Mouse (Mus musculus): ENCODE data around the gene Igfbp3. TPM values are rescaled to one million over a fixed set of nuclear protein-coding genes. Genes with fewer than 3 reads are reported as not detected.
"Not testable (repeated sequence)": the region's sequence is repeated elsewhere in the genome, so short reads cannot be mapped to it uniquely, and the experiment has no call there.

Gene Igfbp3
- total RNA-seq (2014; fragmentation: Nextera tagmentation) = not detected in 2 replicates
- total RNA-seq (2017) = not detected in 2 replicates

DNA sequence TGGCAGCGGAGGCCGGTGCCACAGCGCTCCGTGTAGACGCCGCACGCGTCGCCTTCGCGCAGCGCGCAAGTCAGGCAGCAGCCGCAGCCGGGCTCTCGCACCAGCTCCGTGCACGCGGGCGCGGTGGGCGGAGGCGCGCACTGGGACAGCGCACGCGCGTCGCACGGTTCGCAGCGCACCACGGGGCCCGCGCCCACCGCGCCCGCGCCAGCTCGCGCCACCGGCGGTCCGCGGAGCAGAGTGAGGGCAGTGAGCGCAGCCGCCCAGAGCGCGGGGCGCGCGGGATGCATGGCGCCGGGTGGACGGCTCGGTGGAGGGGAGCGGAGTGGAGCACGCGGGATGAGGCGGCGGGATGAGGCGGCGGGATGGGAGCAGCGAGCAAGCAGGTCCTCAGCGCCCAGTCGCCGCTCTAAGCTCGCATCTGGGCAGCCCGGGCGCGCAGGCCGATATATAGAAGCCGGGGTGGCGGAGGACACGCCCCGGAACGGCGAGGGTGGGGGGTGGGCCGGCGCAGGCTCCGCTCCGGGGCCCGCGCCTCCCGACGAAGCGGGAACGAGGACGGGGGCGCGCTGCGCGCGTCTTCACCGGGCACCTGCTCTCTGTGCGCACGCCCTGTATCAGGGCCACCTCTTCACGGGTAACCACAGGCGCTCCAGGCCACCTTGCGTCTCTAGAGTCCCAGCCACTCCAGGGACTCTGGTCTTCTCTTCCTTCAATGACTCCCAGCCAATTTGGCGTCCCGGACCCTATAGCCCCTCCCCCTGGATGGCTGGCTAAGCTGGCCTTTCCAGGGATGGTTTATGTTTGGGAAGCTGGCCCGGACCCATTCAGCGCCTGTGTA, at the start of gene Igfbp3:
Gene Igfbp3 (minus strand): TSS at position 423 of the 841 bp plus-strand sequence.
- ATAC-seq (replicated peaks; ENCODE audit: low FRiP score, low TSS enrichment, poor library complexity, severe bottlenecking) = no peak

DNA sequence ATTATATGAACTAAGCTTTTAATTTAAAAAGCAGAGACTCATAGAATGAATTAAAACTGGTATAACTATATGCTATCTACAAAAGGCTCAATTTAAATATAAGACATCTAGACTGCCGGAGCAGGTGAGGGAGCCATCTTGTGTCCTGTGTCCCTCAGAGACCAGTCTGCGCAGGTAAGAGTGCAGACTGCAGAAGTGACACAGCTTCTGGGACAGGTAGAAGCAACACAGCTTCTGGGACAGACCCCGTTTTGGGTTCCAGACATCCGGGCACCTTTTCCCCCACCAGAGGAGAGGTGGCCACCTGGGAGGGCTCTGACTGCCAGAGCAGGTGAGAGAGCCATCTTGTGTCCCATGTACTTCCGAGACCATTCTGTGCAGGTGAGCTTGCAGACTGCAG, 37.1 kb upstream of the Igfbp3 start:
- ATAC-seq (replicated peaks; ENCODE audit: low FRiP score, low TSS enrichment, poor library complexity, severe bottlenecking) = no peak

DNA sequence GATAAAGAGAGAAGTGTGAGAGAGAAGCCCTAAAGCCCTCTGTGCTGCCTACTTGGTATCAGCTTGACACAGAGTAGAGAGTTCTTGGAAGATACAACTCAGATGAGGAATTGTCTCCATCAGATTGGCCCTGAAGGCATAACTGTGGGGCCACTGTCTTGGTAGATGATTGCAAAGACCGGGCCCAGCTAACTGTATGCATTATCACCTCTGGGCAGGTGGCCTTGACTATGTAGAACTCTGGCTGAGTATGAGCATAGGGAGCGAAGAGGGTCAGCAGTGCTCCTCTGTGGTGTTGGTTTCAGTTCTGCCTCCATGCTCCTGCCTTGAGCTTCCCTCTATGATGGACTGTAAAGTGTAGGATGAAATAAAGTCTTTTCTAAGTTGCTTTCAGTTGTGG, 36.7 kb upstream of the Igfbp3 start:
- ATAC-seq (replicated peaks; ENCODE audit: low FRiP score, low TSS enrichment, poor library complexity, severe bottlenecking) = no peak

DNA sequence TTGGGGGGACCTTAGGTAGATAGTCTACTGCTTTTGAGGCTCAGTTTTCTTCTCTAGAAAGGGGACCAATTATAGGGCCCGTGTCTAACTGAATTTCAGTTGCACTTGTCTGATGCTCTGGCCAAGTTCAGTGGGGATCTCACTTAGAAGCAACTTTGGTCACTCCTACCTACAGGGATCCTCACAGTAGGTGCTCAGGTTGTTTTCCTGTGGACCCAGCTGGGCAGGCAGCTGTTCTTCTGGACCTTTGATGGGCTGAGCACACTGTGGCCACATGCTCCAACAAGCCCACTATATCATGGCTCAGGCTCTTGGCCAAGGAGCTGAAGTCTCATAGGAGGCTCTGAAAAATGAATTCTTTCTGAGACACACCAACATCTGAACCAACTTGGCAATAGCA, 31.1 kb upstream of the Igfbp3 start:
- no peak for ATAC-seq (replicated peaks; ENCODE audit: low FRiP score, low TSS enrichment, poor library complexity, severe bottlenecking)

DNA sequence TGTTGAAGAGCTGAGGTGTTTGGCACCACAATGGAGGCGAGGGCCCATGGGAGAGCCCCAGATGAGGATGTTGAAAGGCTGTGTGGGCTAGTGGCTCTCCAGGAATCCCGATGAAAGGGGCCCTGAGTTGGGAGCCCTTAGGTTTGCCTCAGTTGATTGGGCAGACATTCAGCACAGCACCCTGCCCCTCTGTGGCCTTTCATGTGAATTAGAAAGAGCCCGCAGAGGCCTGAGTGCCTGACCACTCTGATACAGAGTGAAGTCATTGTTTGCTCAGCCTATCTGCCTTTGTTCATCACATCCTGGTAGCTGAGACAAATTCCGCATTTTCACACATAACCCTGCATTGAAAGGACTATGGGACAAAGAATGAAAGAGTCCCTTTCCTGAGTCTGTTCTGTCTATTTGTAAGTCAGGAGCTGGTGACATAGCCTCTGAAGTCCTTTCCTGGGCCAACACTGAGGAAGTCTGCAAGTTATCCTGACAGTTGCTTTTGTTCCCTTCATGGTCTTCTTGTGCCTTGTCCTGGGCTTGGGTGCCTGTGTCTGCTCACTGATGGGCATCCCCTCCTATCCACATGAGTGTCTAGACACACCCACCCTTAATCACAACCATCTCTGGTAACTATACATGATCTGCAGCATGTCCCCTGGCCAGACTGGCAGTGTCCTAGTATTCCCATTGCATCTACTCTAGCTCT, 25.5 kb upstream of the Igfbp3 start:
- no peak for ATAC-seq (replicated peaks; ENCODE audit: low FRiP score, low TSS enrichment, poor library complexity, severe bottlenecking)

DNA sequence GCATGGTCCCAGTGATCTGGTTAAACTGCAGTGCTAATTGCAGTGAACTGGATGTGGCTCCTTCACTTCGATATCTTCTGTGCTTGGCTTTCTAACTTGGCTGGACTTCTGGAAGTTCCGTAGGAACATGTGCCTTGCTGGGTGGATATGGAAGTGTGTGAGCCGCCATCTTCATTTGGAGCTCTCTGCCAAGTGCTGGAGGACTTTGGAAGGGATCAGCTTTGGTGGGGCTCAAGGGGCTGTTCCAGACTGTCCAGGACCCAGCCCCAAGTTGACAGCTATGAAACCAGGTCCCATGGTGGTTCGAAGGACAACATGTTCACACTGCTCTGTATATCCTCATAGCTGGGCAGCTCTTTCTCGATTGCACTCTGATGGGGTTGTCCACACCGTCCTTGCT, 24.8 kb upstream of the Igfbp3 start:
- no peak for ATAC-seq (replicated peaks; ENCODE audit: low FRiP score, low TSS enrichment, poor library complexity, severe bottlenecking)

DNA sequence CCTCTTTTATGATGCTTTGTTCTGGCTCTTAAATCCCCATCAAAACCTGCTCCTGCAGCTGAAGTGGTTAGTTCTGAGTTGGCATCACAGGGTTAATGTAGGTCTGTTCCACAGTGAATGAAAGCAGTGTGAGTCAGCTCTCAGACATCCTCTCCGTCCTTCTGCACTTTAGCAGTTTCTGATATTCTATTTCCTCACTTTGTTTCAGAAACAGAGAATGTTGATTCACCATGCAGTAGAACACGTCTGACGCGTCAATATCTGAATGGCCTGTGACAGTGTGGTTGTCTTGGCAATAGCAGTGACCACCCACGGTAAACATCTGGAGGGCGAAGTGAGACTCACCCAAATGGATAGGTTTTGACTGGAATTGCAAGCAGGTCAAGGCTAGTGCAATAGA, 24.0 kb upstream of the Igfbp3 start:
- no peak for ATAC-seq (replicated peaks; ENCODE audit: low FRiP score, low TSS enrichment, poor library complexity, severe bottlenecking)

DNA sequence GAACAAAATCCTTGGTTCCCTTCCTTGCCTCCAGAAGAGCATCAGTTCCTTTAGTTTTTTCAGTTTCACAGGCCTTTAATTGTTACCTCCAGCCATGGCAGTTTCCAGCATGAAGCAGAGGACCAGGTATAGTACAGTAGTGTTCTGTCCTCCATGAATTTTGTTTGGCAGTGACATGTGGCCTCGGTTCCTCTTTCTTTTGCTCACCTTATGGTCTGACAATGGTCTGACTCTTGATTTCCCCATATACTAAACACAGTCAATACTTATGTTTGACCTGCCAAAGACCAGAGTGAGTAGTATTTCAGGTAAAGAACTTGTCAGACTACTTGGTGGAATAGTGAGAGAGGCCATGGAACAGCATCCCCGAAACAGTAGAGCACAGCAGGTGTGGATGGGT, 23.0 kb upstream of the Igfbp3 start:
- no peak for ATAC-seq (replicated peaks; ENCODE audit: low FRiP score, low TSS enrichment, poor library complexity, severe bottlenecking)

DNA sequence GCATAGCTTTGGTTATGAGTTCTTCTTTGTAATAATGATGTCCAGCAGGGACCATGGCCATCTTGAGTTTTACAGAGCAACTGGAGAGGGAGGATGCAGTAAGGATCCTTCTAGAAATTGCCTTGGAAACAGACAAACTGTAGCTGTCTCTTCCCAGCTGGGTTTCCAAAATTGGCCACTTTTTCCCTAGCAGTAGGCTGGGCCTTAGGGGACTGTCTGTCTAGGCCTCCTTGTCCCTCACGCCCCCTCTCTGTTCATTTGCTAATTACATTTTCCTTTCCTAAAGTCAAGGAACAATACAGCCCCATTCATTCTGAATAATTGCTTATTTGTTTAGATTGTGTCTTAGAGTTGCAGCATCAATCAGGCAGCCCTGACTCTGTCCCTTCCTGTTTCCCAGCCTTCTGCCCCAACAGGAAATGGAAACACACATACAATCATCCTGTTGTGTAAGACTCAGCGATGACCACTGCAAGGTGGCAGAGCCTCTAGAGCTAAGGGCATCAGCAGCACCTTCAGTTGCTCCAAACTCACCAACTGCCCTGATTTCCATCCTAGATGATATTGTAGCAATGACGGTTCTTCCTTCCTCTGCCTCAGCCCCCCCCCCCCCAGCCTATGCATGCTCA, 21.4 kb upstream of the Igfbp3 start:
- no peak for ATAC-seq (replicated peaks; ENCODE audit: low FRiP score, low TSS enrichment, poor library complexity, severe bottlenecking)

DNA sequence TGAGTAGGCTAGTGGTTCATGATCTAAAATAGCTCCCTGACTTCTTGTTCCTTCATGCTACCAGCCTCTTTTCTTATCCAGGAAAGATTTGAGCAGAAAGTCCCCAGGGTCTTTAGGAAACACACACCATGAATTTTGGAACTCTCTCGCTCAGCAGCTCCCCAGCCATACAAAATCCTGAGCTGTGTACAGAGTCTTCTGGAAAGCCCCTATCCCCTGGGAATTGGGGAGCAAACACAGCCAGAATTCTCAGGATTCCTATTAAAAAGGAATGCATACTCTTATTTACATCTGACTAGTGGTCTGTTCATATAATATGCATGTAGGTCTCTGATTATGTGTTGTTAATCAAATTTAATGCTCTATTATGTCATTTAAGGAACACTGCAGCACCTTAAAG, 20.7 kb upstream of the Igfbp3 start:
- no peak for ATAC-seq (replicated peaks; ENCODE audit: low FRiP score, low TSS enrichment, poor library complexity, severe bottlenecking)

DNA sequence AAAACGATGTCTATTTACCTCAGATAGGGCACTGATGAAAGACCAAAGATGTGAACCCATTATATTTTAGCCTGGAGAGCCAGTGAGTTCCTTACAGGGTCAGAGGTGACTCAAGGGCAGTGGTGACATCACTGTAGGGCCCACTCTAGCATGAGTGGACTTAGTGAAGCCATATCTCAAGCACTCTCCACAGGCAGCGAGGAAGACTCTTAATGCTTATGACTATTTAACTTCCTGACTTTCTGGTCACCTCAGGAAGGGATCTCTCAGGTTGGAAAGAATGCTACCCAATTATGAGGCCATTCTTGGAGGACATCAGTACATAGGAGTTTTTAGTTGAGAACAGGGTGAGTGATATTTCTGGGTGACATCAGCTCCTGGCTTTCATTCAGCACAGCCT, 19.6 kb upstream of the Igfbp3 start:
- ATAC-seq (replicated peaks; ENCODE audit: low FRiP score, low TSS enrichment, poor library complexity, severe bottlenecking) = no peak

DNA sequence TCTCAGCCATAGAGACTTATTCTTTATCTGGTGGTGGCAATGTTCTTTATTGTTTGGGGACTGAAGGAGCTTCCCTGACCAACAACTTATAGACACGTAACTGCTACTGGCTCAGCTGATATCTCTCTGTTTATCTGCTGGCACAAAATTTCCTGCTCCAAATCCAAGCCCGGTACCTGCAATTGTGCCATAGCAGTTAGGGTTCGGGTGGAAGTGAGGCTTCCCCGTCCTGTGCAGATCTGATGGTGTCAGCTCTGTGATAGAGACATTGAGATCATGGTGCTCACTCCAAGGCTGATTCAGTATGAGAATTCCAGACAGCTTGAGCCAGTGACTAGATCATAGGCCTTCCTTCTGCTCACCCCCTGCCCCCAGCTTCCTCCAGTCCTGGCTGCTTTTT, 18.2 kb upstream of the Igfbp3 start:
- no peak for ATAC-seq (replicated peaks; ENCODE audit: low FRiP score, low TSS enrichment, poor library complexity, severe bottlenecking)

DNA sequence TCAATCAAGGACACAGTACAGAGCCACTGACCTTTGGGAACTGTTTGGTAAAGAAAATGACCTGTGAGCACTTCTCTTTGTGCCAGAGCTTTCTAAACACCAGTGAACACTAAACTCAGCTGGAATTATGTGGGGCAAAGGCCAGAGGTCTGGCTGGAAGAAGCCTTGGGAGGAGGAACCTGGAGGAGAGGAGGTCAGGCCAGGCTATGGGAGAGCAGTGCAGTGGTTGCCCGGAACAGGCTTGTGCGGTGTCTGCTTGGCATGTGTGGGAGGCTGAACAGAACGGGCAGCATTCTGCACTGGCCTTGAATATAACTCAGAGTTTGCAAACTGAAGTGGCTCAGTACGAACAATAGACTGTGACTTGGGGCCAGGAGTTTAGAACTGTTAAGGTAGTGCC, 16.3 kb upstream of the Igfbp3 start:
- no peak for ATAC-seq (replicated peaks; ENCODE audit: low FRiP score, low TSS enrichment, poor library complexity, severe bottlenecking)

DNA sequence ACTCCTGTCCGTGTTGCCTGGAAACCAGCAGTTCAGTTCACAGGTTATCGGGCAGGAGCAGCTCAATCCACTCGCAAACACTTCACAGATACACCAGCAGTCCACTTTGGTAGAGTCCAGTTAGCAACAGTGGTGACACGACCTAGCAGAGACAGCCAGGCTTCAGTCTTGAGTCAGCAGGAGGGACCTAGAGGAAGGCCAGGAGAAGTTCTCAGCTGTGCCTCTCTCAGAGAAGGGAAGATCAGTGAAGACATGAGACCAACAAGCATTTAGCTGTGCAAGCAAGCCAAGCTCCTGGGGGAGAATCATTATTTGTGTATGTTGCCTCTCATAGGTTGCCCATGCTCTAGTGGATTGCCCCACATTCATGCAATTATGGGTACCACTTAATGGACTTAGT, 14.4 kb upstream of the Igfbp3 start:
- ATAC-seq (replicated peaks; ENCODE audit: low FRiP score, low TSS enrichment, poor library complexity, severe bottlenecking) = no peak

DNA sequence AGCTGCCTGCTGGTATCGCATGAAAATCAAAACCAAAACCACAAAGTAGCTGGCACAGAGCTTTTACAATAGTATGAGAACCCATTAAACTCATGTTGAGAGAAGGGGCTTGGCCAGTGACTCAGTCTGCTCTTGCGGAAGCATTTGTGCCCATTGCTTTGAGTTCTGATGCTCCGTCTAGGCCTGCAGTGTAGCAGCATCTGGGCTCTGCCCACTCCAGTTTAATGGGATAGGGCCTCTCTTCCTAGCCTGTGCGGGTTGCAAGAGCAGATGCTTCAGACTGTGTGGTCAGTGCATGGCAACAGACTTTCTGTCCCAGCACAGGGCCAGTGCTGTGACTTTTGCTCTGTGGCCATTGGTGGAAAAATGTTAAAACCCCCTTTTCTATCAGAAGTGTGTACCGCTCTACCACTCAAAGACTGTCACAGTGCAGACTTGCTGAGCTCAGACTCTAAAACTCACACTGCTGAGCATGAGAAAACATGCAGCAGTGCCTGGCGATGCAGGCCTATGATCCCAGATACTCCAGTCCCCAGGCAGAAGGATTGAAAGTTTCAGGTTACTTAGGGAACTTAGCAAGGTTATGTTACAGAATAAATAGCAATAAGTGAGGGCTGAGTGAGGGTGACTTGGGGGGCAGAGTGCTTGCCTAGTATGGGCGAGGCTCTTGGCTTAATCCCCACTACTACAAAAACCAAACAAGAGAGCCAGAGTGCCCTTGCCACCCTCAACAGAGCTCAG, 13.3 kb upstream of the Igfbp3 start:
- ATAC-seq (replicated peaks; ENCODE audit: low FRiP score, low TSS enrichment, poor library complexity, severe bottlenecking) = no peak

DNA sequence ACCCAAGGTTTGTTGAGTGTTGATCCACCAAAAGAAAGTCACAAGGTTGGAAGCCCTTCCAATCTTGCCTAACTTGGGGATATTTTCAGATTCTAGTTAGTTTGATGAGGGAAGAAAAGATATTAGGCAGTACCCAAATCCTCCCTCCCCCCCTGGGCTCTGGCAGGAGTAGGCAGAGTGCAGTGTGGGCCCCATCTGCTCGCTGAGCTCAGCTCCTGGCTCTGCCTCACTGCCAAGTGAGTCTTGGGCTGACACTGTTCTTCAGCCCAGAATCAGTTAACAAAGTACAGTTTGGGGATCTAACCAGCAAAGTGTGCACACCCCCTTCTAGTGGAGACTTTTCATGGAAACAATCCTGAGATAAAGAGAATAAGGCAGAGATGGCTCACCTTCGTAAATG, 12.5 kb upstream of the Igfbp3 start:
- no peak for ATAC-seq (replicated peaks; ENCODE audit: low FRiP score, low TSS enrichment, poor library complexity, severe bottlenecking)

DNA sequence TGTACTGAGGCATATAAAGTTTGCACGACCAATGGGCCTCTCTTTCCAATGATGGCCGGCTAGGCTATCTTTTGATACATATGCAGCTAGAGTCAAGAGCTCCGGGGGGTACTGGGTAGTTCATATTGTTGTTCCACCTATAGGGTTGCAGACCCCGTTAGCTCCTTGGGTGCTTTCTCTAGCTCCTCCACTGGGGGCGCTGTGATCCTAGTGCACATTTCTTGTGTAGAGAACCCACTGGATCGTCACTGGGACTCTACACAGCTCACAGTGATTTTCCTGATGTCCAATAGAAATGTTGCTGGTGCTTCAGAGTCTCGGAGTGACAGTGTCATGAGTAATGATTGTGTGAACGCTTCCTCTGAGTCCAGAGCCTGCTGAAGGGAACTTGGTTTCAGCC, 8.1 kb upstream of the Igfbp3 start:
- not testable (repeated sequence) for ATAC-seq (replicated peaks; ENCODE audit: low FRiP score, low TSS enrichment, poor library complexity, severe bottlenecking)

DNA sequence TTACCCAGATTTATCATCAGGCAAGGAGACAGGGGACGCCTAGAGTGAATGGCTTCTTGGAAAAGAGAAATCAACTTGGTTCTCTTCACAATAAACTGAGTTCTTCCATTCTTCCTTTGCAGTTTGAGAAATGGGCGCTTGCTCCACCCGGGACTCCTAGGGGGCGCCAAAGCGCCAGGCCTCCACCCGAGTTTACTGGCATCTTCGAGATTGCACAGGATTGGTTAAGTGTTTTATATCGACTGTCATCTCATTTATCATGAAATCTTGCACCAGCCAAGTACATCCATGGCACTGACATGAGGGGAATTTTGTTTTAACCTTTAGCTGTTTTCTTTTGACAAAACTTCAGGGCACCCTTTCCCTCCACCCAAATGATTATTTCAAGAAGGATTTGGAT, 2.0 kb upstream of the Igfbp3 start:
- ATAC-seq (replicated peaks; ENCODE audit: low FRiP score, low TSS enrichment, poor library complexity, severe bottlenecking) = no peak

DNA sequence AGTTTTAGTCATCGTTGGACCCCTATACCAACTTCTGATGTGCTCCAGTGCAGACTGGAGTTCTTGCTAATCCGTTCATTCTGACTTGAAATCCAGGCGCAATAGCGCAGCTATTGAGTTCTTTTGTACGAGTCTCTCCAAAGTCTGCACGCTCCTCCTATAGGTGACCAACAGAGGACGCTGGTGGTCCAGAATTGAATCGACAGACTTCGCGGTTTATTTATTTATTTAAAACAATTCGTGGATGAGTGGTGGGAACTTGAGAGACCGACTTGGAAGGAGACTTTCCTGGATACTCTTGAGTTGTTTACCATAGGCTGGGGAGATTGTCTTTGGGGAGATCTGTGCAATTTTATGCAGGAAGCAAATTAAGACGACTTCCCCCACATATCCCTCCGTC, 1.0 kb upstream of the Igfbp3 start:
- no peak for ATAC-seq (replicated peaks; ENCODE audit: low FRiP score, low TSS enrichment, poor library complexity, severe bottlenecking)

DNA sequence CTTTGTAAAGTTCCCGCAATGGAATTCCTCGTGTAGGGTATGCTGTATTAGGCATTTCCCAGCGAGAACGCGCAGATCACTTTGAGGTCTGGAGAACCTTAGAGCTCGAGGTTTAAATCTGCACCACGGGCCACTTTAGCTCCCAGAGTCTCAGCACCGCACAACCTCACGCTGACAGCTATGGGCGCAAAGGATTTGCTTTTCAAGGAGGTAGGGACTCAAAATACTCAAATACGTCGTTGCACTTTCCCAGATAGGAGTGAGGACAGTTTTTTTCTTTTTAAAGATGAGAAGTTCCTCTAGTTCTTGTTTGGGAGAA, 578 bp upstream of the Igfbp3 start:
- no peak for ATAC-seq (replicated peaks; ENCODE audit: low FRiP score, low TSS enrichment, poor library complexity, severe bottlenecking)

All from megakaryocyte-erythroid progenitor cell, adult 5-6 weeks (primary cell).